Mouse (Mus musculus): ENCODE measurements around the gene Psmd4. TPM values are rescaled to one million over a fixed set of nuclear protein-coding genes. Genes with fewer than 3 reads are reported as not detected.
A peak's percentile ranks its signal among the peaks of the same experiment; 100 is the strongest.
"Not testable (repeated sequence)": the region's sequence is repeated elsewhere in the genome, so short reads cannot be mapped to it uniquely, and the experiment has no call there.

Gene Psmd4
- polyA plus RNA-seq, 1 experiment from 2014 or later = 288 TPM

DNA sequence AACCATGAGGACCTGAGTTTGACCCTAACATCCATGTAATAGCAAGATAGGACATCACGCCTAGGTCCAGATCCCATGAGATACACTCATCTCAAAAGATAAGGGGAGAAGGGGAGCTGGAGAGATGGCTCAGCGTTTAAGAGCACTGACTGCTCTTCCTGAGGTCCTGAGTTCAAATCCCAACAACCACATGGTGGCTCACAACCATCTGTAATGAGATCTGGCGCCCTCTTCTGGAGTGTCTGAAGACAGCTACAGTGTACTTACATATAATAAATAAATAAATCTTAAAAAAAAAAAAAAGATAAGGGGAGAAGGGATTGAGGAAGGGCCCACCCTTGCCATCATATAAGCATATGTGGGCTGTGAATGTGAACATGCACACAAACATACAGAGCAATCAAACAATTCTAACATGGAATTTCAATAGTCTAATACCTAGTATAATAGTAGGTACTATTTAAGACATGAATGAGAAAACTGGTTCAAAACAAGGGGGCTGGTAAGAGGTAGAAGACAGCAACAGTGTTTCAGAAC lies 13.1 kb downstream of the Psmd4 start:
- not testable (repeated sequence) for H3K9ac ChIP-seq (ENCODE audit: low read depth, low read length); H3K27ac ChIP-seq (ENCODE audit: low read depth, low read length); H3K9me3 ChIP-seq (ENCODE audit: control insufficient read depth, low read length); H3K4me1 ChIP-seq (ENCODE audit: control insufficient read depth, insufficient read depth, low read depth, low read length); H3K27me3 ChIP-seq (replicated peaks; ENCODE audit: control insufficient read depth, insufficient read depth, low read length); ATAC-seq; H3K4me3 ChIP-seq (ENCODE audit: low read length); H3K4me2 ChIP-seq (ENCODE audit: low read length)
- peaks cover 31% of the 10 kb centered on the region for H3K36me3 ChIP-seq (ENCODE audit: control insufficient read depth, insufficient read depth, low read length)
- WGBS = 80% methylated on average over 3 of the region's 3 CpGs

DNA sequence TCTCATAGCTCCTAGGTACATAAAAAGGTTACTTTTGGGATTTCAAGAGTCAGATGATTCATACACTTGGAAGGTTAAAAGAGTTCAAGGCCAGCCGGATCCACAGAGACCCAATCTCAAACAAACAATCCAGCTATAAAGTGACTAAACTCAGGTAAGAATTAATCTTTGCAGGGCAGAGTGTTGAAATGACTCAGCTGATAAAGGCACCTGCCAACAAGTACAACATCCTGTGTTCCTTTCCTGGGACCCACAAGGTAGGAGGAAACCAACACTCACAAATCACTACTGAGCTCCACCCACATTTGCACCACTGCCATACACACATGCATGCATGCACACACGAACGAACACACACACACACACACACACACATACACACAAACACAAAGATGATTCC lies 13.8 kb downstream of the Psmd4 start:
- Histone ChIP-seq H3K9me3 (ENCODE audit: control insufficient read depth, low read length) (no peaks in the 10 kb centered on the region), H3K27me3 (replicated peaks; ENCODE audit: control insufficient read depth, insufficient read depth, low read length) (no peaks in the 10 kb centered on the region), H3K9ac (ENCODE audit: low read depth, low read length) (no peak overlapping the region), H3K4me3 (ENCODE audit: low read length) (no peak overlapping the region), H3K27ac (ENCODE audit: low read depth, low read length) (no peak overlapping the region), H3K4me2 (ENCODE audit: low read length) (no peak overlapping the region), H3K4me1 (ENCODE audit: control insufficient read depth, insufficient read depth, low read depth, low read length) (no peaks in the 10 kb centered on the region), H3K36me3 (ENCODE audit: control insufficient read depth, insufficient read depth, low read length) (peaks cover 25% of the 10 kb centered on the region)
- ATAC-seq = no peak
- WGBS = 85% methylated on average over 3 of the region's 3 CpGs

- Histone ChIP-seq H3K9me3 (ENCODE audit: control insufficient read depth, low read length) (no peaks in the 10 kb centered on the region), H3K9ac (ENCODE audit: low read depth, low read length) (no peak overlapping the region), H3K27ac (ENCODE audit: low read depth, low read length) (no peak overlapping the region), H3K36me3 (ENCODE audit: control insufficient read depth, insufficient read depth, low read length) (peaks cover 16% of the 10 kb centered on the region), H3K4me1 (ENCODE audit: control insufficient read depth, insufficient read depth, low read depth, low read length) (no peaks in the 10 kb centered on the region), H3K4me2 (ENCODE audit: low read length) (no peak overlapping the region), H3K27me3 (replicated peaks; ENCODE audit: control insufficient read depth, insufficient read depth, low read length) (no peaks in the 10 kb centered on the region), H3K4me3 (ENCODE audit: low read length) (no peak overlapping the region)
- WGBS = 54% methylated on average over 5 of the region's 5 CpGs
- peak; percentile 60; the same call in 1 of the 2 replicates for ATAC-seq
Measured at GRCm38 (mm10) chr3:95027701-95028100, 14.7 kb downstream of the Psmd4 start.

DNA sequence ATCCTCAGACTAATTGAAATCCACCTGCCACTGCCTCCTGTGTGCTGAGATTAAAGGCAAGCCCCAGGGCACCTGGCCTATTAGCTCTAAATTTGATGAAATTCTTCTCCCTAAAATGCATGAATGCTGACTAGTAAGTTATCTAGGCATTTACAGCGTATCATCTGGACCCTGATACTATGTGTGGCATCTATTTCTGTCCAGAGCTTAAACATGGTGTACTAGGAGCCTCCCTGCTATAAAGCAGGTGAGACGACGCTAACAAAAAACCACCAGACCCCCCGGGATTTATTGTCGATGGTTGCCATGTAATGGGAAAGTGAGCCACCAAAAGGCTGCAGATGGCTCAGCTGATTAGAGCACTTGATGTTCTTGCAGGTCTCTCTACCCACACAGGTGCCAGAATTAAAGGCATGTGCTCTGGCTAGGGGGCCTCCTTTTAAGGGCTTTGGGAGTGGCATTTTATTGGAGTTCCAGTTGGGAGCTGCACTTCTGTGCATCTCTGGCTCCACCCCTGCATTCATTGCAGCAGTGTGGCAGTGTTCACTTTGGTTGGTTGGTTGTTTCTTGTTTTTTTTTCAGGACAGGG lies 15.3 kb downstream of the Psmd4 start:
- Histone ChIP-seq H3K27me3 (replicated peaks; ENCODE audit: control insufficient read depth, insufficient read depth, low read length) (no peaks in the 10 kb centered on the region), H3K4me3 (ENCODE audit: low read length) (no peak overlapping the region), H3K9me3 (ENCODE audit: control insufficient read depth, low read length) (no peaks in the 10 kb centered on the region), H3K9ac (ENCODE audit: low read depth, low read length) (no peak overlapping the region), H3K36me3 (ENCODE audit: control insufficient read depth, insufficient read depth, low read length) (peaks cover 11% of the 10 kb centered on the region; the same call in 1 of the 2 replicates), H3K4me2 (ENCODE audit: low read length) (no peak overlapping the region), H3K4me1 (ENCODE audit: control insufficient read depth, insufficient read depth, low read depth, low read length) (no peaks in the 10 kb centered on the region), H3K27ac (ENCODE audit: low read depth, low read length) (no peak overlapping the region; the same call in 1 of the 2 replicates)
- 49% methylated on average over 5 of the region's 5 CpGs for WGBS
- 0 out of 2 replicates have a peak, but pooled peaks have one; percentile 7 for ATAC-seq

DNA sequence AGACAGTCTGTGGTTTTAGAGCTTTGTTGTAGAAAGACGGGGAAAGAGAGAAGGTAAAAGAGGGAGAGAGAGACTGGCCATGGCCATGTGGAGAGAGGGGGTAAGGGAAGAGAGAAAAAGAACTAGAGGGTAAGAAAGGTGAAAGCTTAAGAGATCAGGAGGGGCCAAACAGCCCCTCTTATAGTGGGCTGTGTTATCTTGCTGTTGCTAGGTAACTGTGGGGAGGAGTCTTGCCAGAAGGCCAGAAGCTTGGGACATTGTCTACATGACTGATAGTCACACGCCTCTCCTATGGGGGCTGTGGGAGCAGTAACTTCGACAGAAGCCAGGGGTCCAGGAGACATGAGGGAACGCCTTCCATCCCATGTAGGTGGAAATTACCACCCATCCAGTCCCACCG lies 17.2 kb downstream of the Psmd4 start:
- no peaks in the 10 kb centered on the region; the same call in 1 of the 2 replicates for H3K36me3 ChIP-seq (ENCODE audit: control insufficient read depth, insufficient read depth, low read length)
- no peaks in the 10 kb centered on the region for H3K4me1 ChIP-seq (ENCODE audit: control insufficient read depth, insufficient read depth, low read depth, low read length)
- ATAC-seq = no peak
- H3K27me3 ChIP-seq (replicated peaks; ENCODE audit: control insufficient read depth, insufficient read depth, low read length) = no peaks in the 10 kb centered on the region
- WGBS = 47% methylated on average over 5 of the region's 5 CpGs
- H3K4me2 ChIP-seq (ENCODE audit: low read length) = no peak overlapping the region
- H3K9ac ChIP-seq (ENCODE audit: low read depth, low read length) = no peak overlapping the region
- no peak overlapping the region for H3K4me3 ChIP-seq (ENCODE audit: low read length)
- no peak overlapping the region for H3K27ac ChIP-seq (ENCODE audit: low read depth, low read length)
- H3K9me3 ChIP-seq (ENCODE audit: control insufficient read depth, low read length) = no peaks in the 10 kb centered on the region

GRCm38 (mm10) chr3:95024551-95024950 lies 17.9 kb downstream of the Psmd4 start:
- Histone ChIP-seq H3K4me3 (ENCODE audit: low read length) (no peak overlapping the region), H3K27me3 (replicated peaks; ENCODE audit: control insufficient read depth, insufficient read depth, low read length) (no peaks in the 10 kb centered on the region), H3K9me3 (ENCODE audit: control insufficient read depth, low read length) (no peaks in the 10 kb centered on the region), H3K27ac (ENCODE audit: low read depth, low read length) (no peak overlapping the region), H3K4me1 (ENCODE audit: control insufficient read depth, insufficient read depth, low read depth, low read length) (no peaks in the 10 kb centered on the region), H3K4me2 (ENCODE audit: low read length) (no peak overlapping the region; the same call in 1 of the 2 replicates), H3K36me3 (ENCODE audit: control insufficient read depth, insufficient read depth, low read length) (no peaks in the 10 kb centered on the region), H3K9ac (ENCODE audit: low read depth, low read length) (no peak overlapping the region)
- peak; percentile 29; the same call in 1 of the 2 replicates for ATAC-seq
- WGBS = 23% methylated on average over 11 of the region's 11 CpGs

- WGBS = 91% methylated on average over 5 of the region's 5 CpGs
- H3K27me3 ChIP-seq (replicated peaks; ENCODE audit: control insufficient read depth, insufficient read depth, low read length); H3K9ac ChIP-seq (ENCODE audit: low read depth, low read length); H3K36me3 ChIP-seq (ENCODE audit: control insufficient read depth, insufficient read depth, low read length); H3K4me2 ChIP-seq (ENCODE audit: low read length); ATAC-seq; H3K9me3 ChIP-seq (ENCODE audit: control insufficient read depth, low read length); H3K27ac ChIP-seq (ENCODE audit: low read depth, low read length); H3K4me1 ChIP-seq (ENCODE audit: control insufficient read depth, insufficient read depth, low read depth, low read length); H3K4me3 ChIP-seq (ENCODE audit: low read length): not testable (repeated sequence)
Measured at GRCm38 (mm10) chr3:95020956-95021355, 21.5 kb downstream of the Psmd4 start.

- H3K27ac ChIP-seq (ENCODE audit: low read depth, low read length) = no peak overlapping the region
- H3K9ac ChIP-seq (ENCODE audit: low read depth, low read length) = no peak overlapping the region
- H3K27me3 ChIP-seq (replicated peaks; ENCODE audit: control insufficient read depth, insufficient read depth, low read length) = no peaks in the 10 kb centered on the region
- no peak for ATAC-seq
- no peak overlapping the region for H3K4me3 ChIP-seq (ENCODE audit: low read length)
- H3K4me1 ChIP-seq (ENCODE audit: control insufficient read depth, insufficient read depth, low read depth, low read length) = peaks cover 15% of the 10 kb centered on the region
- WGBS = 99% methylated on average over 2 of the region's 2 CpGs
- no peak overlapping the region for H3K4me2 ChIP-seq (ENCODE audit: low read length)
- H3K9me3 ChIP-seq (ENCODE audit: control insufficient read depth, low read length) = no peaks in the 10 kb centered on the region
- no peaks in the 10 kb centered on the region for H3K36me3 ChIP-seq (ENCODE audit: control insufficient read depth, insufficient read depth, low read length)
Measured at GRCm38 (mm10) chr3:95018741-95019140, 23.7 kb downstream of the Psmd4 start.

DNA sequence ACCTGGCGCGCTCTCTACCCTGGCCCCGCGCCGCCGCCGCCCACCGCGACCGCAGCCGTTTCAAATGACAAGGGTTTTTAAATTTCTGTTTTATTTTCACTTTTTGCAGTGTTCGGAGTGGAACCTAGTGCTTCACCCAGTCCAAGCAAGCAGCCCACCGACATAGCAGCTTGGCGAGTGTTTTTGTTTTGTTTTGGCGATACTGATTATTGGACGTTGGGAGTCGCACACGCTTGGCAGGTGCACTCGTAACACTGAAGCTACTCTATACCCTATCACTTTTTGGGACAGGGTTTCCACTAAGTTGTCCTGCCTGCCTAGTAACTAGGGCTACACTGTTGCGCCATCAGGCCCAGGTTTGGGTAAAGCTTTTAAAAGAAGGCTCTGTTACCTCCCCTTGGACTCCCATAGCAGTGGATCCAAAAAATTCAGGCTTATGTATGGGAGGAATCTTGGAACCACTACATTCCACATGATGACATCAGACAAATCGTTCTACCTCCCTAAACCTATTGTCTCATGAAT lies 25.8 kb downstream of the Psmd4 start:
- peak overlapping the region; percentile 69 for H3K9ac ChIP-seq (ENCODE audit: low read depth, low read length)
- WGBS = 4% methylated on average over 20 of the region's 21 CpGs

More for the DNA sequence above, 25.8 kb downstream of the Psmd4 start:
- peaks cover 24% of the 10 kb centered on the region for H3K4me1 ChIP-seq (ENCODE audit: control insufficient read depth, insufficient read depth, low read depth, low read length)
- peak overlapping the region; percentile 96 for H3K27ac ChIP-seq (ENCODE audit: low read depth, low read length)
- no peaks in the 10 kb centered on the region for H3K27me3 ChIP-seq (replicated peaks; ENCODE audit: control insufficient read depth, insufficient read depth, low read length)
- H3K9me3 ChIP-seq (ENCODE audit: control insufficient read depth, low read length) = no peaks in the 10 kb centered on the region
- H3K36me3 ChIP-seq (ENCODE audit: control insufficient read depth, insufficient read depth, low read length) = no peaks in the 10 kb centered on the region
- no peak for ATAC-seq
- H3K4me2 ChIP-seq (ENCODE audit: low read length) = peak overlapping the region; percentile 89
- peak overlapping the region; percentile 64 for H3K4me3 ChIP-seq (ENCODE audit: low read length)

Data from hindbrain, embryonic 16.5 days (tissue).